Mouse (Mus musculus) limb, embryonic 14.5 days (tissue): ENCODE measurements around the gene Sppl3. TPM values are rescaled to one million over a fixed set of nuclear protein-coding genes. Genes with fewer than 3 reads are reported as not detected.

Experiments used
- ATAC-seq: fragments of 200-750 bp; cut with Nextera tagmentation; 2 replicates; pipeline ENCODE4 v1.8.0; 2017; ENCODE audit warnings: low read depth, moderate number of reproducible peaks, moderate TSS enrichment; ENCODE audit not compliant: low FRiP score
- DNase-seq: peaks from one replicate; pipeline ENCODE4 v3.0.0-alpha.2; 2015; ENCODE audit warnings: low spot score
- H3K27ac ChIP-seq: fragments of 300-500 bp; sonication (generic); replicated peaks from 2 replicates; pipeline ENCODE4 v1.5.1; 2014; ENCODE audit warnings: low read depth, mild to moderate bottlenecking, low read length, moderate library complexity, mixed read lengths
- H3K27me3 ChIP-seq: fragments of 300-500 bp; sonication (generic); 2 replicates; pipeline ENCODE4 v1.6.1; 2014; ENCODE audit warnings: low read length, mixed read lengths; ENCODE audit not compliant: control insufficient read depth, insufficient read depth
- H3K36me3 ChIP-seq: fragments of 300-500 bp; sonication (generic); 2 replicates; pipeline ENCODE4 v1.6.1; 2014; ENCODE audit warnings: mild to moderate bottlenecking, low read length, moderate library complexity, mixed read lengths; ENCODE audit not compliant: control insufficient read depth, insufficient read depth
- H3K4me1 ChIP-seq: fragments of 300-500 bp; sonication (generic); 2 replicates; pipeline ENCODE4 v1.6.1; 2014; ENCODE audit warnings: antibody characterized with exemption, low read length, mixed read lengths; ENCODE audit not compliant: control insufficient read depth, insufficient read depth
- H3K4me2 ChIP-seq: fragments of 300-500 bp; sonication (generic); replicated peaks from 2 replicates; pipeline ENCODE4 v1.6.1; 2014; ENCODE audit warnings: low read depth, mild to moderate bottlenecking, low read length, moderate library complexity; ENCODE audit not compliant: severe bottlenecking
- H3K4me3 ChIP-seq: fragments of 300-500 bp; sonication (generic); replicated peaks from 2 replicates; pipeline ENCODE4 v1.5.1; 2014; ENCODE audit warnings: low read length
- H3K9ac ChIP-seq: fragments of 300-500 bp; sonication (generic); 2 replicates; pipeline ENCODE4 v1.6.1; 2014; ENCODE audit warnings: mild to moderate bottlenecking, low read depth, low read length, moderate library complexity; ENCODE audit not compliant: severe bottlenecking
- H3K9me3 ChIP-seq: fragments of 300-500 bp; sonication (generic); 2 replicates; pipeline ENCODE4 v1.6.1; 2016; ENCODE audit warnings: low read length; ENCODE audit not compliant: control insufficient read depth
- POLR2A ChIP-seq: fragments of 200-500 bp; IDR thresholded peaks from 2 replicates; pipeline ENCODE4 v1.8.0; 2012; ENCODE audit warnings: inconsistent platforms, mild to moderate bottlenecking, moderate library complexity, borderline replicate concordance; ENCODE audit not compliant: insufficient read depth, insufficient read length; ENCODE audit errors: extremely low read depth
- WGBS: fragments of 180-500 bp; shearing (Covaris S2); extraction: QIAGEN DNeasy Blood & Tissue Kit; methylation state at CpG from one replicate; pipeline ENCODE4 v1.1.7; 2014; 5-methylcytosine and 5-hydroxymethylcytosine counted together
- polyA plus RNA-seq, 2 experiments: library from polyadenylated mRNA; depleted of rRNA in 1 of 2; stranded (reverse) in 1 of 2; unstranded in 1 of 2; fragments of >200 nt; fragmentation: Nextera tagmentation in 1 of 2; extraction: Ambion mirVana in 1 of 2; gene quantifications; 2 replicates each; pipeline versions ENCODE4 v1.2.1 to v1.2.3; 2012 to 2014

Gene Sppl3
- polyA plus RNA-seq, 2 experiments, result 42.7 to 100 TPM

GRCm38 (mm10) chr5:114972201-114972600 is 38.7 kb upstream of the Sppl3 start:
- TF ChIP-seq POLR2A, result no peak
- Histone ChIP-seq H3K36me3 (no peaks in the 10 kb centered on the region), H3K9me3 (no peaks in the 10 kb centered on the region), H3K27me3 (no peaks in the 10 kb centered on the region), H3K4me3 (no peak overlapping the region), H3K4me1 (no peaks in the 10 kb centered on the region), H3K4me2 (no peak overlapping the region), H3K9ac (no peak overlapping the region), H3K27ac (no peak overlapping the region)
- ATAC-seq (no peak), DNase-seq (no peak)
- WGBS, result 77% methylated on average over 9 of the region's 9 CpGs

- no peak overlapping the region for H3K27ac ChIP-seq
- H3K4me1 ChIP-seq, result no peaks in the 10 kb centered on the region
- no peak for TF ChIP-seq POLR2A
- no peaks in the 10 kb centered on the region for H3K9me3 ChIP-seq
- no peaks in the 10 kb centered on the region for H3K27me3 ChIP-seq
- H3K36me3 ChIP-seq, result no peaks in the 10 kb centered on the region
- H3K4me3 ChIP-seq, result no peak overlapping the region
- ATAC-seq, result no peak
- no peak overlapping the region for H3K4me2 ChIP-seq
- no peak for DNase-seq
- H3K9ac ChIP-seq, result no peak overlapping the region
- WGBS, result 72% methylated on average over 8 of the region's 8 CpGs
Observed at GRCm38 (mm10) chr5:114973131-114973530, 37.8 kb upstream of the Sppl3 start.

GRCm38 (mm10) chr5:114976935-114977334 is 34.0 kb upstream of the Sppl3 start:
- H3K4me1 ChIP-seq, result peaks cover 9% of the 10 kb centered on the region
- no peak overlapping the region for H3K4me2 ChIP-seq
- no peaks in the 10 kb centered on the region for H3K36me3 ChIP-seq
- no peaks in the 10 kb centered on the region for H3K9me3 ChIP-seq
- no peak for TF ChIP-seq POLR2A
- H3K4me3 ChIP-seq, result no peak overlapping the region
- ATAC-seq (no peak), DNase-seq (no peak)
- H3K27ac ChIP-seq, result no peak overlapping the region
- H3K9ac ChIP-seq, result no peak overlapping the region
- H3K27me3 ChIP-seq, result no peaks in the 10 kb centered on the region

- Histone ChIP-seq H3K4me1 (peaks cover 9% of the 10 kb centered on the region), H3K36me3 (no peaks in the 10 kb centered on the region), H3K9me3 (no peaks in the 10 kb centered on the region), H3K27ac (no peak overlapping the region), H3K4me2 (no peak overlapping the region), H3K4me3 (no peak overlapping the region), H3K27me3 (no peaks in the 10 kb centered on the region), H3K9ac (no peak overlapping the region)
- TF ChIP-seq POLR2A, result no peak
- DNase-seq (no peak), ATAC-seq (no peak)
- WGBS, result 63% methylated on average over 11 of the region's 11 CpGs
Observed at GRCm38 (mm10) chr5:114978473-114978872, 32.5 kb upstream of the Sppl3 start.

GRCm38 (mm10) chr5:114978888-114979249 is 32.1 kb upstream of the Sppl3 start:
- TF ChIP-seq POLR2A, result no peak
- no peaks in the 10 kb centered on the region for H3K36me3 ChIP-seq
- H3K4me3 ChIP-seq, result no peak overlapping the region
- DNase-seq, result peak; percentile 53
- H3K9me3 ChIP-seq, result no peaks in the 10 kb centered on the region
- peak; percentile 45; the same call in 1 of the 2 replicates for ATAC-seq
- H3K9ac ChIP-seq, result no peak overlapping the region; the same call in 1 of the 2 replicates
- peaks cover 9% of the 10 kb centered on the region for H3K4me1 ChIP-seq
- H3K27me3 ChIP-seq, result no peaks in the 10 kb centered on the region
- H3K27ac ChIP-seq, result no peak overlapping the region
- WGBS, result 4% methylated on average over 6 of the region's 6 CpGs
- H3K4me2 ChIP-seq, result peak overlapping the region; percentile 87
